Mouse (Mus musculus) neural tube, embryonic 12.5 days (tissue): ENCODE measurements around the gene Serpina1e. TPM values are rescaled to one million over a fixed set of nuclear protein-coding genes. Genes with fewer than 3 reads are reported as not detected.
"Not testable (repeated sequence)": the region's sequence is repeated elsewhere in the genome, so short reads cannot be mapped to it uniquely, and the experiment has no call there.

Experiments used
- ATAC-seq: fragments of 200-750 bp; cut with Nextera tagmentation; 2 replicates; pipeline ENCODE4 v1.8.0; 2017; ENCODE audit warnings: low read depth, mild to moderate bottlenecking, moderate TSS enrichment, moderate library complexity; ENCODE audit not compliant: low FRiP score
- H3K27ac ChIP-seq: fragments of 300-500 bp; sonication (generic); 2 replicates; pipeline ENCODE4 v1.5.1; 2016
- H3K27me3 ChIP-seq: fragments of 300-500 bp; sonication (generic); replicated peaks from 2 replicates; pipeline ENCODE4 v1.6.1; 2016; ENCODE audit warnings: mild to moderate bottlenecking
- H3K36me3 ChIP-seq: fragments of 300-500 bp; sonication (generic); 2 replicates; pipeline ENCODE4 v1.6.1; 2016; ENCODE audit warnings: mild to moderate bottlenecking
- H3K4me1 ChIP-seq: fragments of 300-500 bp; sonication (generic); 2 replicates; pipeline ENCODE4 v1.6.1; 2016
- H3K4me2 ChIP-seq: fragments of 300-500 bp; sonication (generic); replicated peaks from 2 replicates; pipeline ENCODE4 v1.6.1; 2016; ENCODE audit warnings: mild to moderate bottlenecking
- H3K4me3 ChIP-seq: fragments of 300-500 bp; sonication (generic); 2 replicates; pipeline ENCODE4 v1.5.1; 2016
- H3K9ac ChIP-seq: fragments of 300-500 bp; sonication (generic); 2 replicates; pipeline ENCODE4 v1.6.1; 2016; ENCODE audit warnings: mild to moderate bottlenecking
- H3K9me3 ChIP-seq: fragments of 300-500 bp; sonication (generic); 2 replicates; pipeline ENCODE4 v1.6.1; 2016; ENCODE audit warnings: mild to moderate bottlenecking
- WGBS: fragments of 180-500 bp; shearing (Covaris S2); methylation state at CpG from one replicate; pipeline ENCODE4 v1.1.7; 2016; 5-methylcytosine and 5-hydroxymethylcytosine counted together
- polyA plus RNA-seq: library from polyadenylated mRNA; unstranded; fragments of >200 nt; fragmentation: Nextera tagmentation; extraction: Ambion mirVana; gene quantifications from 2 replicates; pipeline ENCODE4 v1.2.1, GENCODE M21; 2016

Serpina1e gene
- polyA plus RNA-seq, 1 experiment from 2014 or later, result not detected

- H3K27me3 ChIP-seq, H3K27ac ChIP-seq, H3K9ac ChIP-seq, H3K4me3 ChIP-seq, ATAC-seq, H3K4me1 ChIP-seq, H3K36me3 ChIP-seq, H3K4me2 ChIP-seq: not testable (repeated sequence)
- 0 out of 2 replicates have a peak, but pooled peaks cover 11% of the 10 kb centered on the region for H3K9me3 ChIP-seq
- WGBS, result 84% methylated on average over 2 of the region's 2 CpGs
Observed at GRCm38 (mm10) chr12:103956555-103956954, 2.2 kb downstream of the Serpina1e start.

GRCm38 (mm10) chr12:103952972-103953371, 5.8 kb downstream of the Serpina1e start:
- H3K36me3 ChIP-seq, H3K9me3 ChIP-seq, H3K9ac ChIP-seq, ATAC-seq, H3K4me2 ChIP-seq, H3K27me3 ChIP-seq, H3K4me3 ChIP-seq, H3K27ac ChIP-seq, H3K4me1 ChIP-seq: not testable (repeated sequence)
- 83% methylated on average over 3 of the region's 3 CpGs for WGBS

- WGBS, result 87% methylated on average over 4 of the region's 4 CpGs
- no peaks in the 10 kb centered on the region for H3K4me1 ChIP-seq
- ATAC-seq, result no peak
- H3K36me3 ChIP-seq, result no peaks in the 10 kb centered on the region
- H3K4me2 ChIP-seq, result no peak overlapping the region
- H3K9ac ChIP-seq, result no peak overlapping the region
- no peak overlapping the region for H3K27ac ChIP-seq
- peaks cover 26% of the 10 kb centered on the region; the same call in 1 of the 2 replicates for H3K9me3 ChIP-seq
- H3K27me3 ChIP-seq, result no peaks in the 10 kb centered on the region
- no peak overlapping the region for H3K4me3 ChIP-seq
Observed at GRCm38 (mm10) chr12:103946243-103946642, 12.5 kb downstream of the Serpina1e start.

GRCm38 (mm10) chr12:103909181-103909580, 49.6 kb downstream of the Serpina1e start:
- not testable (repeated sequence) for H3K4me1 ChIP-seq, H3K27me3 ChIP-seq, H3K9me3 ChIP-seq, H3K4me3 ChIP-seq, H3K4me2 ChIP-seq, H3K27ac ChIP-seq, ATAC-seq, H3K9ac ChIP-seq, H3K36me3 ChIP-seq
- 92% methylated on average over 13 of the region's 16 CpGs for WGBS

- 51% methylated on average over 1 of the region's 1 CpGs for WGBS
- not testable (repeated sequence) for H3K4me2 ChIP-seq
Observed at GRCm38 (mm10) chr12:103907746-103908145, 51.0 kb downstream of the Serpina1e start.

GRCm38 (mm10) chr12:103904837-103905340, 53.9 kb downstream of the Serpina1e start, which contains the start of gene Serpina1c:
Serpina1c (minus strand) TSS chr12:103904887.
- H3K4me3 ChIP-seq, H3K9ac ChIP-seq, ATAC-seq, H3K27ac ChIP-seq, H3K36me3 ChIP-seq, H3K4me2 ChIP-seq, H3K9me3 ChIP-seq, H3K27me3 ChIP-seq, H3K4me1 ChIP-seq: not testable (repeated sequence)
- WGBS, result 91% methylated on average over 4 of the region's 4 CpGs

More at GRCm38 (mm10) chr12:103907746-103908145, 51.0 kb downstream of the Serpina1e start:
- ATAC-seq, H3K27me3 ChIP-seq, H3K4me1 ChIP-seq, H3K9ac ChIP-seq, H3K36me3 ChIP-seq, H3K4me3 ChIP-seq, H3K27ac ChIP-seq, H3K9me3 ChIP-seq: not testable (repeated sequence)

DNA sequence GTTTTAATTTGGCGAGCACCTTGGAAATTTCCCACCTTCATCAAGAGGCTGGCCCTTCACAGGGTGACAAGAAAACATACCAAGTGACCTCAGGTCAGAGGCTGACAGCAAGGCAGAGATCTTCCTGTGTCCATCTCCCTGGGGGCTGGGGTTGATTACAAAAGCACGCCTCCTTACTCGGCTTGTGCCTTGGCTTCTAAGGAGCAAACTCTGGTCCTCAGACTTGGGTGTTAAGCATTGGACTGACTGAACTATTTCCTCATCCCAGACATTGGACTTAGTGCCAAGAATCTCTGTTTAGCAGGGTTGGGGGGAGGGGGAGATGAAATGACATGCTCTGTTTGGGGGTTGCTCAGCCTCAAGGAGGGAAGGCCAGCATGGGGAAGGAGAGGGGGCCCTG, 56.8 kb downstream of the Serpina1e start:
- not testable (repeated sequence) for H3K9ac ChIP-seq, H3K27me3 ChIP-seq, ATAC-seq, H3K4me2 ChIP-seq, H3K27ac ChIP-seq, H3K9me3 ChIP-seq, H3K36me3 ChIP-seq, H3K4me3 ChIP-seq, H3K4me1 ChIP-seq
- WGBS, result 91% methylated on average over 3 of the region's 3 CpGs

Other genes starting within 250 kb of the Serpina1e start
- gene Serpina1d, start 185.4 kb downstream of the Serpina1e start, polyA plus RNA-seq, result not detected in 2 replicates
- 0.19 and 0.20 TPM in 2 replicates for gene Serpina1b, start 128.6 kb downstream of the Serpina1e start, polyA plus RNA-seq
- gene Serpina1a, start 95.4 kb downstream of the Serpina1e start, polyA plus RNA-seq, result 0.34 TPM in 1 of 2 replicates, not detected in the other
- gene Serpina1c, start 54.1 kb downstream of the Serpina1e start, polyA plus RNA-seq, result not detected in 2 replicates
- not detected in 2 replicates for gene Serpina11, start 31.0 kb upstream of the Serpina1e start, polyA plus RNA-seq
- not detected in 2 replicates for gene Serpina9, start 54.8 kb upstream of the Serpina1e start, polyA plus RNA-seq
- gene Serpina12, start 85.5 kb upstream of the Serpina1e start, polyA plus RNA-seq, result not detected in 2 replicates
- not detected in 2 replicates for gene Serpina5, start 142.1 kb upstream of the Serpina1e start, polyA plus RNA-seq
- gene Serpina3a, start 153.7 kb upstream of the Serpina1e start, polyA plus RNA-seq, result not detected in 2 replicates
- not detected in 2 replicates for gene Serpina3b, start 169.0 kb upstream of the Serpina1e start, polyA plus RNA-seq
- gene Serpina3c, start 194.9 kb upstream of the Serpina1e start, polyA plus RNA-seq, result not detected in 2 replicates